Mouse (Mus musculus): Measurements from ENCODE around the gene Arhgap28. TPM values are rescaled to one million over a fixed set of nuclear protein-coding genes. Genes with fewer than 3 reads are reported as not detected.
A peak's percentile ranks its signal among the peaks of the same experiment; 100 is the strongest.

Arhgap28 gene
- 10 to 100 TPM; 11.6 to 19.9 (median 16.3) TPM for total RNA-seq (2022)

DNA sequence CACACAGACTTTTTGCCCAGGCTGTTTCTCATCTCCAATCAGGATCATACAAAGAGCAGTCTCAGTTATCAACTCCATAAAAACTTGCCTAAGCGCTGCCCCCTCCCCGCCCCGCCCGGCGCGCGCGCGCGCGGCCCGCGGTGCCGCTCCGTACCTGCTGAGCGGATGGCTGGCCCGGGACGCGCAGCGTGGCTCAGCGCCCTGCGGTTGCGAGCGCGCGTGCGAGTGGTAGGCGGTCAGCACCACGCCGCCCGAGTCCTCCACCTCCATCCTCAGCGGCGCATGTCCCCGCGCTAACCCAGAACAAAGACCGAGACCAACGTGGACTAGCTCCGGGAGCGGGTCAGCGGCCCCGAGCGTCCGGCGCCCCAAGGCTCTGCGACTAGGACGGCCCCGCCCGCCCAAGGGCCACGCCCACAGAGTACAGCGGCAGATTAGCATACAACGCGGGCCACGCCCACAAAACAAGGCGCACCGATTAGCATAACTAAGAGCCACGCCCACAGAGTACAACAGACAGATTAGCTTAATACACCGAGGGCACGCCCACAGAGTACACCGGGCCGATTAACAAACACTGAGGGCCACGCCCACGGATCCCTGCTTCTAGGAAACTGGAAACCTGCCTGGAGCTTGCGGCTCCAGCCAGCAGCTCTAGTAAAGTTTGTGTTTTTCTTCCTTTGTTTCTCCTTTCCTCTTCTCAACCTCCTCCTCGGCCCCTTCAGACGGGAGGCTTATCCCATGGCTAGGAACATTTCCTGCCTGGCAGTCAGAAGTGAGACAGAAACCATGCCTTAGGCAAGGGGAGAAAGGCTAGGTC, at the start of gene Arhgap28:
Gene Arhgap28, minus strand, starts transcription at position 380 of the 820 bp plus-strand sequence.
- peak; percentile 95 for DNase-seq

DNA sequence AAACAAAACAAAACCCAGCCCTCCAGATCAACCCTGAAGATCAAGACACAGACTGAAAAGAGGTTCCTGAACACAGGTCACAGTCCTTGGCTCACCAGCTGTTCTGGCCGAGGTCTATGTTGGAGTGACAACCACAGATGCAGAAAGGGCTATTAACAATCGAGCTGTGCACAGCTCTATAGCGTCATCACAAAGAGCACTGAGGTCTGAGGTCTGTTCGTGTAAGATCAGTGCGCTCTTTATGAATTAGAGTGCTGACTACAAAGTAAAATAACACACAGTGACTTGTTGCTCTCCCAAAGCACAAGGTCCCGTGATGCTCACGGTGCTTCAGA, 42.4 kb upstream of the Arhgap28 start:
- no peak for DNase-seq

DNA sequence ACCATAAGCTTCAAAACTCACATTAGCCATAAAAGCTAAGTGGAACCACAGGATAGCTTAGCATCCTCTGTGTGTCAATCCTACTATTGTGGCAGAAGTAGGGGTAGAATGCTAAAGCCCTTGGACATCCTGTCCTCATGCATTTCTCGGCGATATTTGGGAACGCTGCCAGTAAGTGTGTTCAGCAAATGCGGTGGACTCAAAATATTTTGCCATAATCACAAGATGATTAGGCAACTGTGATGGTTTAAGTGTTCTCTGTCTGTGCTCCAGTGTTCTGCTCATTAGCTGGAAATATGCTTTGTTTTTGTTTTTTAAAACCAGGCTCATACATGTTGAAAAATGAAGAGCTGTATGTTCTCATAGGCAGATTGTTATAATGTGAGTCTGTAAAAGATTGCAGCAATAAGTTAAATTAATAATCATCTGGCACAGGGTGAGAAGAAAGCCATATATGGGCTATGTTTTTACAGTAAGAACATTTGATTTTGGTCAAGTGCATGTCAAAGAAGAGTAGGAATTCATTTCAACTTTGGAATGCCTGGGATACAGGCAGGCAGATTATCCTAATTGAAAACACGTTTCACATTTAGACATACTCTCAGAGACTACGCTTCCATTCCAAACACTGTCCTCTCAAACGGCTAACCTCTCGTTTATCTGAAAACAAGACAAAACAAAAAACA, 41.9 kb upstream of the Arhgap28 start:
- DNase-seq = no peak

DNA sequence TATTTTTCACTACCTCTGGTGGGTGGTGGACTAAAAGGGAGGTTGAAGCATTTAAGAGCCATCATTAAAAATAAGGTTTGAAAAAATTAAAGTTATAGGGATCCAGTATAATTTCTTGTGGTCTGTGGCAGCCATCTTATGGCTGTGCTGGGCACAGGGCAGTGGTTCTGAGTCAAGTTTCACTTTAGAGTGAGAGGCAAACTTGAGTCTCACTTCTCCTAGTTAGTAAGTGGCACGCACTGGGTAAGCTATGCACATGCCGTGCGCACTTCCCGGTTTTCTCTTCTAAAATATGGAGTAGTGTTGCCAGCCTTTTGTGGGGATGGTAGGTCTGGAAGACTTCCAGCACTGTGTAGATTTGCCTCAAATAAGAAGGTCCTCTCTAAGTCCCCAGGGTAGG, 38.5 kb upstream of the Arhgap28 start:
- DNase-seq = no peak

DNA sequence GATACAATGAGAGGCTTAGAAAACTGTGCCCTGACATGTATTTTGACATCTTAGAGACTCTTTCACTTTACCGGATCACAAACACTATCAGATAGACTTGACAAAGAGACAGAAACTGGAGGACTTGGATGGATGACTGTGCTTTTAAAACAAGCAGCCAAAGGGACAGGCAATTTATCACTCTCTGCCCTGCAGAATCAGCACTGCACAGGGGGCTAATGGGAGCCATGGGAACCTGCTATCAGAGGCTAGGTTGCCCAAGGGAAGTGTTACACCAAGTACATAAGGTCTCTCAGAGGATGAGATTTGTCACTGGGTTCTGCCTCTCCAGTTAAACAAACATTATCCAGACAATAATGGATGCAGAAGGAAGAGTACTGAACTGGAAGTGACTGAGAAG, 33.1 kb upstream of the Arhgap28 start:
- no peak for DNase-seq

DNA sequence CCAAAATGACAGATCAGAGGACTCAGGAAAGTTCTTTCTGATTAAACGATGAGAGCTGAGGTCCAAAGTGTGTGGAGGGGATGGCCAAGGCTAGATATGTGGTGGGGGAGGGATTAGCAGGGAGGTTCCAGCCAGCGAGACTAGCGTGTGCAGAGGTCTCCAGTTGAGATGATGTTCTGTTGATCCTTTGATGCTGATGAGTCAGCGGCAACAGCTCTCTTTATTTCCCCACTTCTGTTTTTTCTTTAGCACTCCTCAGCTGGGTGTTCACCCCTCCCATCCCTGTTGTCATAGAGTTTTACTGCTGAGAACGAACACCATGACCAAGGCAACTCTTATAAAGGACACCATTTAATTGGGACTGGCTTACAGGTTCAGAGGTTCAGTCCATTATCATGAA, 25.6 kb upstream of the Arhgap28 start:
- no peak for DNase-seq

DNA sequence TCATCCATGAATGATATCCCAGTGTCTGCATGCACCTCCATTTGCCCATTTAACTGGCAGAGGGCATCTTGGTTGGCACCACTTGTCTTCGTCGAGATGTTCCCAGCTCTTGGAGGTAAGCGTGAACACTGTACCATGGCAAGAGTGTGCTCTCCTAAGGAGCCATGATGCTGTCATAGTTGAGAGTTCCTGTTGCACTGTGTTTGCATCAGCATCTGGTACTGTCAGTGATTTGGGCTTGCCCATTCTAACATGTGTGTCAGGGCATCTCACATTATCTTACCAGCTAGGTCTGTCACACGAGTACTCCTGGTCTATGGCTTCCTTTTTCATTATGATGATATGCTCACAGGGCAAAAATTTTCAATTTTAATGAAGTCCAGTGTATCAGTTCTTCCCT, 24.6 kb upstream of the Arhgap28 start:
- no peak for DNase-seq

DNA sequence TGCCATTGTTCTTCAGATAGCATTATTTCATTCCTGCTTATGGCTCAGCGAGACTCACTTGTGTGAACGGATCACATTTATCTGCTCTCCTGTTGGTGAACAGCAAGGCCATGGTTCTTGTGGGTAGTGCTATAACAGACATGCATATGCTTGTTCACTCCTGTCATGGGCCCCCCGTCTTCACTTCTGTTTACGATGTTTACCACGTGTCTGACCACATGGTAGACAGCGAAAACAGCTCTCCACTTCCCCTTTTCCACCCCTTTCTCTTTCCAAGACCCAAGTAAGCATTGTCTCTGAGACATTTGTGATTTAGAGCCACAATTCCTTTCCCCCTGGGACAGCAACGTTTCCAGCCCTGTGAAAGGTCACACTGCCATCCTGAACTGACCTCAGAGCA, 20.4 kb upstream of the Arhgap28 start:
- no peak for DNase-seq

DNA sequence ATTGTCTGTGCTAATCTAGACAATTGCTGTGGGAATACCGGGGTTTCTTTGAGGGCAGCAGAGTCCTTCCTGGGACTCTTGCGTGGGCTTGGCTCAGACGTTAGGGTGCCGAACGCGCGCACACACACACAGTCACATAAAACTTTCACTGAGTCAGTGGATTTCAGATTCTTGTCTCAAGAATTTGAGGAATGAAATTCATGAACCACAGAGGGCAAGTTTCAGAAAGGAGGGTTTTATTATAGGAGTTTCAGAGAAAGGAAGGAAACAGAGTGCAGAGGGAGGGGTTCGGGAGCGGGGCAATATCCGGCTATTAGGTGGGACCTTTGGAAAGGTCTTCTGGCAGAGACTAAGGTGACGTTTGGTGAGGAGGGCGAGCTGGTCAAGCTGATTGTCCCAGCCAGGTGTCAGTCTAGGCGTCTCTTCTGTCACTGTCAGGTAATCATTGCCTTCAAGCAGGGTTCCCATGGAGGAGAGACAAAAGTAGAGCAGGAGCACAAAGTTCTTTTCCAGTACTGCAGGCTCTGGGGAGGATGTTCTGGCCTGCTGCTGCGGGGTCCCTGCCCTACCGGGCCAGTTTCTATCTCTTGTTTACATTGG, 15.6 kb upstream of the Arhgap28 start:
- DNase-seq = no peak

DNA sequence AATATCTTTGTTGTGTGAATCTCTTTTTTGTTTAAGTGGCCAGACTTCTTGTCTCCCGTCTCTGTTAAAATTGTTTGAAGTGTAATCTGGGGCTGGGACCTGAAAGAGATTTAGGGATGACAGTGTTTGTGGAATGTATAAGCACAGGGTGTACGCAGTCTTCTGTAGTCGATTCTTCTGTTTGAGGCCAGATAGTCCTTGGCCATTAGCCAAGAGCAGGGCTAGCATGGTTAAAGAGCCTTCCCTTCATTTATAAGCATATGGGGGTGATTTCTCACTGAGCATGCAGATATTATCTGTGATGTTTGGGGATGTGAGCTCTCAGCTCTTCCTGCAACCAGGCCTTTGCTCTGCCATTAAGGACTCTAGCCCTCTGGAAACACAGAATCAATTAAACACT, 13.2 kb upstream of the Arhgap28 start:
- no peak for DNase-seq

DNA sequence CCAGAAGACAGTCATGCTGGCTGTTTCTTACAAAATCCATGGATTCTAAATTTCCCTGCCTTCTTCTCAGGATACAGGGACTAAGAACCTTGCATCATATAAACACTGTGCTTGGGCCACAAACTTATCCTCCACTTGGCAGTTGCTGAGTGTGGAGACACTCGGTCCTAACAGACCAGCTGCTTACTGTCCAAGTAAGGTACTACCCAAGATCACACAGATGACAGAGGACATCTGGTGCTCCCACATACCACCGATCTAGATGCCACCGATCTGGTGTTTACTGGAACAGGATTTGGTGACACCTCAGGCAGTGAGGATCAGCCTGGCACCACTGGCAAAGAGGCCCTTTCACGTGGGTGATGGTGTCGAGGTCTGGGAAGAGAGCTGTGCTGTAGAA, 7.7 kb upstream of the Arhgap28 start:
- no peak for DNase-seq

DNA sequence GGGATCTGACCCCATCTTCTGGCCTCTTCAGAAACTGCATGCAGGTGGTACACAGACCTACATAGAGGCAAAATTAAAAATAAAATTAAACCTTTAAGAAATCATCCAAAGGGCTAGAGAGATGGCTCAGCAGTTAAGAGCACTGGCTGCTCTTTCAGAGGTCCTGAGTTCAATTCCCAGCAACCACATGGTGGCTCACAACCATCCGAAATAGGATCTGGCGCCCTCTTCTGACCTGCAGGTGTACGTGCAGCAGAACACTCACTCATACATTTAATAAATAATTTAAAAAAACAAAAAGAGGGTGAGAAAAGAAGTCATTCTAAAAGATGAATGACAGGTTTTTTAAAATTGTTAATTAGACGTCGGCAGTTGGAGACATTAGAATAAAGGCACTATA, 6.1 kb upstream of the Arhgap28 start:
- no peak for DNase-seq

DNA sequence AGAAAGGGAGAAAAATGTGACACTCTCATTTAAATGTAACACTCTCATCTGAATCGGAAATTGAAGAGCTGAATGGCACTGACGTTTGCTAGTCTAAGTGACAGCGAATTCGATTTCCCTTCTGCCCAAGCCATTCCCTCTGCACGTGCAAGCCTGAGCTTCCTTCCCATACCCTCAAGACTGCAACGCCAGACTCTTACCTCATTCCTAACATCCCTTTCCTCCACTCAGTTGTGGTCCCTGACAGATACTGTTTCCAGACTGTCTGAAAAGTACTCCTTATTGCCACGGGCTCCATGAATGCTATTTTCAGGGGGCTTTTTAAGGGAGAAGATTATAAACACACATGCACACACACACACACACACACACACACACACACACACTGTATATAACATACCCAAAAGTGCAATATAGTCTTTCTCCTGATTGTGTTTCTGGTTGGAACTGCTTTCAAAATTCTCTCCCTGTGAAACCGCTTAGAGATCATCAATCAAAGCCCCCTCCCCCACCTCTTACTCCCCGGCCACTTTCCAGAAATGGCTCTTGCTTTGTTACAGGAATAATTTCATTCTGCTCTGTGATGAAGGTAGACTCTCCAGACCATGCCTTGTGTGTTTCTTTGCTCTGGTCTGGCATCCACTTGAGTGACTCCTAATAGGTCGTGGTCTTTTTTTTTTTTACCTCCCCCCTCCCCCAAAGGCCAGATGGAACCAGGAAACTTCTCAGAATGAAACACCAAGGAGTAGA, 836 bp upstream of the Arhgap28 start:
- no peak for DNase-seq

DNA sequence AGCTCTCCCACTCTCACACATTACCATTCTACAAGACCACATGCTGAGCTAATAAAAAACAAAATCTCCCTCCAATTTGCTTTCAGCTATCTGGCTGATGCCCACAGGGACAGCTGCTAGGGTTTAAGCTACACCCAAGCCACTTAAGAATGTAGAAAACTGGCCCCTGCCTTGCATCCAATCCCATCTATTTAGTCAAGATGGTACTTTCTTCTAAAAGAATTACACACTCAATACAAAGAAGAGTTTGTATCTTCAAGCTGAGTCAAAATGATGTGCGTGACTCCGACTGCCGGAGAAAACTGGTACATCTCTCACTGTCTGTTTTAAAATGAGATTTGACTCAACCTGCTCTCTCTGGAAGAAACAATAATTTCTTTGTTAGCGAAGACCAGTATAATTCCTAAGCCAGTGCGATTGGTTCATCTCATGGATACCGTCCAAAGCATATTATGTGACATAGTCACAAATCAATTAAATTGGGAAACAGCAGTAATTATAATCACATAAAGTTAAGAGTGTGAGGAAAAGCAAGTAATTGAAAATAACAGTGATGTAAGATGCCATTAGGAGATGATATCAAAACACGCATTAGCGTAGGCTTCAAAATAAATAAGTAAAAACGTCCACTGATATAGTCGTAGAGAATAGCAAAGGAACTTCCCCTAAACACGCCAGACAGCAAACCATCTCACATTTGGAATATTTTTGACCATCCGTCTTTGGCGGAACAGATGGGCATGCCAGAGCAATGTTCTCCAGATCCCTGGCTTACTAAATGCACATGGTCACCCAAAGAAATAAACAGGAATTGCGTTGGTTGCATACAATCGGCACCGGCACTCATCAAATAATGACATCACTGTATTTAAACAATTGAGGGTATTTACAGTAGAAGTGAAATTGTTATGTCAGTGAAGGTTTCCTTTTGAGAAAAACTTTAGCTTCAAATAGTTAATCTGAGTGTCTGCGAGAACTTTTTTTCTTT, 1.0 kb downstream of the Arhgap28 start:
- DNase-seq = no peak

DNA sequence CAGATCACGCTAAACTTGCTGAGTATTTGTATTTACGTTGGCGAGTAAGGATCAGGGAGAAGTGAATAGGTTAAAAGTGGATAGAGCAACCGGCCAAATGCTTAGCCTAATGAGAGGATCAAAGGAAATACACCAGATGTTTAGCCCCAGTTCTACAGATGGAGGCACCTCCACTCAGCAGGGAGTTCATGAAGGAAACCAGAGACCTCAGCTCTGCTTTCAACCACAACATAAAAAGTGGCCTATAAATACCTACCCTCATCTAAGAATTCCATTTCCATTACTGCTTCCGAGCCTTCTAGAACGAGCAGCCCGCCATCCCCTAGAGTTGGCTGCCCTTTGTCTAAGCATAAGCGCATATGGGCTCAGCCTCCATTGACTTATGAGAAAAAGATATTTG, 4.1 kb downstream of the Arhgap28 start:
- no peak for DNase-seq

DNA sequence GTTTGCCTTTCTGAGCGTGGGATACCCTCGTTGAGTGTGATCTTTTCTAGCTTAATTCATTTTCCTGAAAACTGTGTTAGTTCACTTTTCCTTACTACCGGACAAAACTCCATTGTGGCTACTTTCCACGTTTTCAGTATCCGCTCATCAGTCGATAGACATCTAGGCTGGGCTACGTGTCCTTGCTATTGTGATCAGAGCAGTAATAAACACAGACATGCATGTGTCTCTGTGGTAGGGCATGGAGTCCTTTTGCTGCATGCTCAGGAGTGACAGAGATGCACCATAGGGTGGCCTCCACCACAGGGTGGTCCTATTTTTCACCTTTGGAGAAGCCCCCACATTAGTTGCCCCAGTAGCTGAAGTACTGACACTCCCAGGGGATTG, 7.2 kb downstream of the Arhgap28 start:
- no peak for DNase-seq

DNA sequence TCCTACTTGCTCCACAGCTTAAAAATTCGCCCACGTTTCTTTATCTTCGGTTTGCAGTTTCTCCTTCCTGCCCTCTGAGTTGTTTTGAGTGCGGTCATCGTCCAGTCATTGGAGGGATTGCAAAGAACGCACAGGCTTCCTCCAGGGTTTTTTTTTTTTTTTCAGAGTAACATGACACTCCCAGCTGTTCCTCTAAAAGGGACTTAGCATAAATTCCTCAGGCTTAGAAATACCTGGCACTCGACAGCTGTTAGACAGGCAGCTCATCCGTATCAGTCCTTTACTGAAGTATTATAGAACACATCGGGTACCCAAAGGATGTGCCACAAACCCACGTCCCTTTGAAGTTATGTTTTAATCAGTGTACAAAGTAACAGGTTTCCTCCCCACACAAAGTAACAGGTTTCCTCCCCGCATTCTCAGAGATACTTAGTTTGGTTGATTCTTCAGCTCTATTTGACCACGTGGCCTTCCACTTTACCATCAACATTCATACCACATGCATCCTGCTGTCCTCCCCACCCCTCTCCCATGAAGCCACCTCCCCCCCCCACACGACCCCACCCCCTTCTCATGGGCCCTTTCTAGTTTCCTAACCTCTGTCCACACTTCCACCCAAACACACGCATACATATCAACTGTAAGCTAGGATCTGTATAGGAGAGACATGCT, 7.7 kb downstream of the Arhgap28 start:
- no peak for DNase-seq

DNA sequence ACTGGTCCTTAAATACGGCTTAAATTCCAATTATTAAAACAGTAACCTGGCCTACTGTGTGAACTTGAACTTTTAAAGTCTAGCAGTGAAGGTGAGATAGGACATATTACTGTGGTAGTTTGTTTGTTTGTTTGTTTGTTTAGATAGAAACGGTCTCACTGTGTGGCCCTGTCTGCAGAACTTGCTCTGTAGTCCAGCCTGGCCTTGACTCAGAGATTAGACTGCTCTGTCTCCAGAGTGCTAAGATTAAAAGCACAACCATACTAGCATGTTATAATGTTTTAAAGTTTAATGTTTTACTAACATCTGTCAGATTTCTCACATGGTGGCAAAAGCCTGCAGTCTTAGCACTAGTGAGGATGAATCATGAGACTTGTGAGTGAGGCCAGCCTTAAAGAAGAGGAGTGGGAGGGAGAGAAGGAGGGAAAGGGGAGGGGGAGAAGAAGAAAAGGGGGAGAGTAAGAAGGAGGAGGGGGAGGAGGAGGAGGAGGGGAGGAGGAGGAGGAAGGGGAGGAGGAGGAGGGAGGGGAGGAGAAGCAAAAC, 8.6 kb downstream of the Arhgap28 start:
- no peak for DNase-seq

DNA sequence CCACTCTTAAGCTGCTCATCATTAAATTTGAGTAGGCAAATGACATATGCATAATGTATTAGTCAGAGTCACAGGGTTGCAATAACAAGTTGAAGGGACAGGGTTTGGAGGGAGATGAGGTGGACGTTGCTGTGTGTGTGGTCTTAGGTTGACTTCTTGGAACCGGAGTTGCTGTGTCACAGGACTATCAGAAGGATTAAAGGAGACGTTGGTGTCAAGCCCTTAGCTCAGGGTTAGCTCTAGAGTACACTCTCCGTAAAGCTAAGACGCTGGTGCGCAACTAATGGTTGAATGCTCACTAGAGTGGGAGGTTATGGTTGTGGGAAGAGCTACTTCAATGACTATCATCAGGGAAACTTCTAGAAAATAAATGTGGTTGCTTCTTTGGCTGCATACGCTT, 9.1 kb downstream of the Arhgap28 start:
- DNase-seq = no peak

DNA sequence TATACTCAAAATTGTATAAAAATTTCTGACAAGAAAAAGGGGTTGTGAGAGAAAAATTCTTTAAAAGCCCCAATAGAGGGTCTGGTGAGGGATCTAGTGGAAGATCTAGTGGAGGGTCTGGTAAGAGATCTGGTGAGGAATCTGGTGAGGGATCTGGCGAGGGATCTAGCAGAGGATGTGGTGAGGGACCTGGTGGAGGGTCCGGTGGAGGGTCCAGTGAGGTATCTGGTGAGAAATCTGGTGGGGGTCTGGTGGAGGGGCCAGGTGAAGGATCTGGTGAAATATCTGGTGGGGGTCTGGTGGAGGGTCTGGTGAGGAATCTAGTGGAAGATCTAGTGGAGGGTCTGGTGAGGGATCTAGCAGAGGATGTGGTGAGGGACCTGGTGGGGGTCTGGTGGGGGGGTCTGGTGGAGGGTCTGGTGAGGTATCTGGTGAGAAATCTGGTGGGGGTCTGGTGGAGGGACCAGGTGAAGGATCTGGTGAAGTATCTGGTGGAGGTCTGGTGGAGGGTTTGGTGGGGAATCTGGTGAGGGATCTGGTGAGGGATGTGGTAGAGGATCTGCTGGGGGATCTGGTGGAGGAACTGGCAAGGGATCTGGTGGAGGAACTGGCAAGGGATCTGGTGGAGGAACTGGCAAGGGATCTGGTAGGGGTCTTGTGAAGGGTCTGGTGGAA, 10.4 kb downstream of the Arhgap28 start:
- DNase-seq = no peak
